Mouse (Mus musculus): Measurements from ENCODE around the gene Trip10.

GRCm38 (mm10) chr17:57267556-57268126 is 18.4 kb downstream of the Trip10 start:
- TF ChIP-seq CTCF (IDR thresholded peaks at IDR 0.05; ENCODE audit: low read depth, low read length) (no peak), TAL1 (conservative IDR thresholded peaks at IDR 0.05; ENCODE audit: low read depth, low read length) (no peak)
